Mouse (Mus musculus): ENCODE data around the gene Cwf19l1. TPM values are rescaled to one million over a fixed set of nuclear protein-coding genes. Genes with fewer than 3 reads are reported as not detected.

Gene Cwf19l1
- polyA plus RNA-seq, 1 experiment: 11.8 TPM

DNA sequence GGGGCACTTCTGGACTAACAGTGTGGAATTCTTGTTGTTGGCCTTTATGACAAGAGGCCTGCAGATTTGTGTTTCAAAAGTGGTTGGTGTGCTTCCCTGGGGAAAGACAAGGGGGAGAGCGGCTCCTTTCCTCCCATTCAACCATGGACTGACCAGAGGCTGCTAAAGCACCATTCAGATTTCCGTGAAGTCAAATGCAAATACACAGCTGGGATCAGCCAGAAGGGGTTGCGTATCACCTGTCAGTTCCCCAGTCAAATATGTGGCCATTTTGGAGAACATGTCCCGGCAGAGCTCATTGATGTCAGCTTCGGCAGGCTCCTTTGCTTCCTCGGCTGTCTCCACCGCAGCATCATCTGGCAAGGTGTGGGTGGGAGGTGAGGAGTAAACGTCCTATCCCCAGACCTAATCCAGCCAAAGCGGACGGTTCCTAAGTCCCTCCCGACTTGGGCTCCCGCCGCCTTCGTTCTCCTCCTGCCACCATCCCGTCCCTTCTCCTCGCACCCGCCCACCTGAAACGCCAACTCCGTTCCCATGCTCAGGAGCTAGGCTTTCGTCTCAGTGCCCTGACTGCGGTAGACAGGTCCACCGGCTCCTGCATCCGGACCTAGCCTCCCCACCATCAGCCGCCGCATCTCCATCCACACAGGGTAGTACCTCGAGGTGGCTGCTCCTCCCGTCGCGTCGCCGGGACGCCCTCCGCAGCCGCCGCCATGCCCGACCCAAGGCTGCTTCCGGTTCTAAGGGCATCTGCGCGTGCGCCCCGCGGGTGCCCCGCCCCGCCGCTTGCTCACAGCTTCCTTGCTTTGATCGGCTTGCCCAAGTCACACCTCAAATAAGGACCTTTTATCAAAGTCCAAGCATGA is 10.3 kb upstream of the Cwf19l1 start, which contains the start of gene Bloc1s2:
Gene Bloc1s2, minus strand, starts transcription at position 745 of the 866 bp plus-strand sequence.
- peaks cover 9% of the 10 kb centered on the region for H3K4me1 ChIP-seq (replicated peaks; ENCODE audit: control insufficient read depth, insufficient read depth, low read length)
- no peak within 1 kb of the TSS for H3K27ac ChIP-seq (ENCODE audit: control insufficient read depth, insufficient read depth, low read length)
- H3K27me3 ChIP-seq (ENCODE audit: control insufficient read depth, insufficient read depth, low read length): no peaks in the 10 kb centered on the region
- peak; percentile 91 for DNase-seq
- peaks cover 15% of the 10 kb centered on the region for H3K36me3 ChIP-seq (ENCODE audit: control insufficient read depth, insufficient read depth, low read length)
- H3K4me3 ChIP-seq (ENCODE audit: control insufficient read depth, insufficient read depth, low read length): peak within 1 kb of the TSS; percentile 72
- 0 out of 2 replicates have a peak, but pooled peaks have one; percentile 36 for TF ChIP-seq CTCF (IDR thresholded peaks at IDR 0.05; ENCODE audit: borderline replicate concordance, control insufficient read depth, extremely low read depth, insufficient read depth, low read length, poor library complexity)
- TF ChIP-seq POLR2A (IDR thresholded peaks at IDR 0.05; ENCODE audit: control insufficient read depth, extremely low read depth, insufficient read depth, low read length, poor library complexity): peak; percentile 84
- whole genome bisulfite sequencing: 2% methylated on average over 46 of the region's 46 CpGs

DNA sequence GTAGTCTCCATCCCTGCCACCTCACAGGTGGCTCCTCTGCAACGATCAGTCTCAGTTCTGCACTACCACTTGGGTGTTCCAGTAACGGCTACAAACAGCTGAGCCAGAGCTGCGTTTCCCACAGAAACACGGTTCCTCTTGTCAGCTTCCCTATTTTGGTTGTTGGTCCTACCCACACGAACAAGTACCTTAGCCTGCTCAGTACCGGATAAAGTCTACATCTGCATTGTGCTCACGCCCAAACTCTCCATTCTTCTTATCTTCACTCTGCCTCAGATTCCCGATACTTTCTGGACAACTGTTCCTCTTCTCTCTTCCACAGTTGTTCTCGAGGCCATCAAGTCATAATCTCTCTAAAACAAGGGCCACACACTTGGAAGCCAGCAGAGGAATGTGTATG is 8.7 kb upstream of the Cwf19l1 start:
- no peak overlapping the region for H3K27ac ChIP-seq (ENCODE audit: control insufficient read depth, insufficient read depth, low read length)
- H3K4me1 ChIP-seq (replicated peaks; ENCODE audit: control insufficient read depth, insufficient read depth, low read length): peaks cover 9% of the 10 kb centered on the region
- TF ChIP-seq CTCF (IDR thresholded peaks at IDR 0.05; ENCODE audit: borderline replicate concordance, control insufficient read depth, extremely low read depth, insufficient read depth, low read length, poor library complexity): no peak
- TF ChIP-seq POLR2A (IDR thresholded peaks at IDR 0.05; ENCODE audit: control insufficient read depth, extremely low read depth, insufficient read depth, low read length, poor library complexity): no peak
- 26% methylated on average over 9 of the region's 9 CpGs for WGBS
- DNase-seq: no peak
- H3K36me3 ChIP-seq (ENCODE audit: control insufficient read depth, insufficient read depth, low read length): peaks cover 25% of the 10 kb centered on the region
- no peaks in the 10 kb centered on the region for H3K27me3 ChIP-seq (ENCODE audit: control insufficient read depth, insufficient read depth, low read length)
- no peak overlapping the region for H3K4me3 ChIP-seq (ENCODE audit: control insufficient read depth, insufficient read depth, low read length)

DNA sequence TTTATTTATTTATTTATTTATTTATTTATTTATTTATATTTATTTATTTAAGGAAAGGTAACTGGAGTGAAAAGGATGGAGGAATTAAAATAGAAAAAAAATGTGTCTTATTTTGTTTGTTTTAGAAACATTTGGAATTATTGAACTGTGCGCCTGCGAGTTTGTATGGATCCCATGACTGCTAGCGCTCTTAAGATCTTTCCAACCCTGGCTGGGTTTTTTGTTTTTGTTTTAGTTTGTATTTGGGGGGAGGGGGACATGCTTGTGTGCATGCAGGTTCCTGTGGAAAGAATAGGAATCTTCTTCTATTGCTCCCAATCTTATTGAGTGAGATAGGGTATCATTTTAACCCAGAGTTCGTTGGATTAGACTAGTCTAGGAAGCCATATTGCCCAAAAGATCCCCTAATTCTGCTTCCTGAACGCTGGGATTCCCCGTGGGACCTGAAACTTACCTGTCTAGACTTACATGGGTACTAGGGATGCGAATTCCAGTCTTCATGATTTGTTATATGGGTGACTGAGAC is 347 bp upstream of the Cwf19l1 start:
- Histone ChIP-seq H3K27me3 (ENCODE audit: control insufficient read depth, insufficient read depth, low read length) (no peaks in the 10 kb centered on the region), H3K36me3 (ENCODE audit: control insufficient read depth, insufficient read depth, low read length) (peaks cover 18% of the 10 kb centered on the region), H3K27ac (ENCODE audit: control insufficient read depth, insufficient read depth, low read length) (no peak overlapping the region), H3K4me3 (ENCODE audit: control insufficient read depth, insufficient read depth, low read length) (no peak overlapping the region), H3K4me1 (replicated peaks; ENCODE audit: control insufficient read depth, insufficient read depth, low read length) (no peaks in the 10 kb centered on the region)
- DNase-seq: no peak
- TF ChIP-seq POLR2A (IDR thresholded peaks at IDR 0.05; ENCODE audit: control insufficient read depth, extremely low read depth, insufficient read depth, low read length, poor library complexity) (no peak), CTCF (IDR thresholded peaks at IDR 0.05; ENCODE audit: borderline replicate concordance, control insufficient read depth, extremely low read depth, insufficient read depth, low read length, poor library complexity) (no peak)
- 48% methylated on average over 7 of the region's 7 CpGs for WGBS

DNA sequence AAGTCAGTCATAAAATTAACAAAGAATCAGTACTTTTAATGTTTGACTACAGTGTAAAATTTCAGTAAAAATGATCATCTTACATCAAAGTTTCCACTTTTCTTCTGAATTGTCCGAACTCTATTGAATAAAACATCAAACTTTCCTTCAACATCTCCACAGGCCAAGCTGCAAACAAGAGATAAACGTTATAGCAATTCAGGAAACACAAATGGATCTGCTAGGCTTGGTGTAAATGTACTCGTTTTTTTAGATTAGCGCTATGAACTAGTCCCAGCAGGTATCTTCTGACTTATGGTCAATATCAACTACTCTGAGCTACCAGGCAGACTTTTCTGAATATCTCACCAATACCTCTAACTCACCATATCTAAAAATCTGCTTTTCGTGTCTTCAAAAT is 2.8 kb downstream of the Cwf19l1 start:
- Histone ChIP-seq H3K27ac (ENCODE audit: control insufficient read depth, insufficient read depth, low read length) (no peak overlapping the region), H3K4me3 (ENCODE audit: control insufficient read depth, insufficient read depth, low read length) (no peak overlapping the region), H3K4me1 (replicated peaks; ENCODE audit: control insufficient read depth, insufficient read depth, low read length) (no peaks in the 10 kb centered on the region), H3K27me3 (ENCODE audit: control insufficient read depth, insufficient read depth, low read length) (no peaks in the 10 kb centered on the region), H3K36me3 (ENCODE audit: control insufficient read depth, insufficient read depth, low read length) (peaks cover 36% of the 10 kb centered on the region)
- TF ChIP-seq POLR2A (IDR thresholded peaks at IDR 0.05; ENCODE audit: control insufficient read depth, extremely low read depth, insufficient read depth, low read length, poor library complexity): no peak
- TF ChIP-seq CTCF (IDR thresholded peaks at IDR 0.05; ENCODE audit: borderline replicate concordance, control insufficient read depth, extremely low read depth, insufficient read depth, low read length, poor library complexity): no peak
- DNase-seq: no peak
- WGBS: 94% methylated on average over 5 of the region's 5 CpGs

DNA sequence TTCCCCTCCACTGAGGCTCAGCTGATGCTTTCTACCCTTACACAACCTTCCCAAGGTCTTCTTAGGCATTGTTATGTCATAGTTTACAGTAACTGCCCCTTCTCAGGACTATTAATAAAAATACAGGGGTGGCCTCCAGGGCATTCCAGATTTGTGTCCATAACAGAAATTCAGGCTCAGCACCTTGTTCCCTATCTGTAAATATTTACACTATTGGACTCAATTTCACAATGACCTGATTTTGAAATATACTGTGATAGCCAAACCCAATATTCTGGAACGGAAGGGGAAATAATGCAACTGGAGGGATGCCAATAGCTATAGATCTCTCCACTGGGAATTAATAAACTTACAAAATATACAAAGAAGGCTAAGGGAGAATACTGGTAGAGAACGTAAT is 7.1 kb downstream of the Cwf19l1 start:
- Histone ChIP-seq H3K36me3 (ENCODE audit: control insufficient read depth, insufficient read depth, low read length) (peaks cover 72% of the 10 kb centered on the region), H3K27me3 (ENCODE audit: control insufficient read depth, insufficient read depth, low read length) (no peaks in the 10 kb centered on the region), H3K4me1 (replicated peaks; ENCODE audit: control insufficient read depth, insufficient read depth, low read length) (no peaks in the 10 kb centered on the region), H3K4me3 (ENCODE audit: control insufficient read depth, insufficient read depth, low read length) (no peak overlapping the region), H3K27ac (ENCODE audit: control insufficient read depth, insufficient read depth, low read length) (no peak overlapping the region)
- TF ChIP-seq POLR2A (IDR thresholded peaks at IDR 0.05; ENCODE audit: control insufficient read depth, extremely low read depth, insufficient read depth, low read length, poor library complexity): no peak
- no peak for TF ChIP-seq CTCF (IDR thresholded peaks at IDR 0.05; ENCODE audit: borderline replicate concordance, control insufficient read depth, extremely low read depth, insufficient read depth, low read length, poor library complexity)
- DNase-seq: no peak
- 95% methylated on average over 2 of the region's 2 CpGs for WGBS

DNA sequence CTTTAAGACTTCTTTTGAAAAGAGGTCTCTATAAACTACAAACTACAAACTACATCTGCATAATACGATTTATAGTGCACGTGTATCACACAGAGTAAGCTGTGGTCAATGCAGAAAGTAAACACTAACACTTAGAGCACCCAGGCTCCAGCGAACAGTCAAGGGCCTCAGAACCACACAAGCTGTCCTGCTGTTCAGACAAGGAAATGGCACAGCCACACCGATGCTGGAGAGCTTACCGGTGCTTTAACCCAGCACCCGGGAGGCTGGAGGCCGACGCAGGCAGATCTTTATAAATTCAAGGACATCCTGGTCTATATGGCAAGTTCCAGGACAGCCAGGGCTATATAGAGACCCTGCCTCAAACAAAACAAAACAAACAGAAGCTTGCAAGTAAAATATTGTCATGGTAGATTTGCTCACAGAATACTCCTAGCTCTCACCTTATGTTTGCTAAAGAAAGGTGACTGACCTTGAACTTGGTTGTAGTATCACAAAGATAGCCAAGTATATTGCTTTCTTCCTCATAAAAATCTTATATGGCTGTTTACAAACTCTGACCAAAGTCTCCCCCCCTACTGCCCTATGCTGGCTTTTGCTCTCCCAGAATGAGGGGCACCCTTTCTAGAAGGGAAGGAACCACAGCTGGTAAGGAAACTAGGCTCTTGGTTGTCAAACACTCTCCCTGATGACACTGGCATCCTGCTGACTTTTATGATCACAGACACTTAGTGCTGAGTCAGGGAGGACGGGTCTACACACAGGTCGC is 7.8 kb downstream of the Cwf19l1 start:
- WGBS: 97% methylated on average over 10 of the region's 10 CpGs
- DNase-seq: no peak
- no peak overlapping the region for H3K4me3 ChIP-seq (ENCODE audit: control insufficient read depth, insufficient read depth, low read length)
- H3K36me3 ChIP-seq (ENCODE audit: control insufficient read depth, insufficient read depth, low read length): peaks cover 78% of the 10 kb centered on the region
- TF ChIP-seq POLR2A (IDR thresholded peaks at IDR 0.05; ENCODE audit: control insufficient read depth, extremely low read depth, insufficient read depth, low read length, poor library complexity) (no peak), CTCF (IDR thresholded peaks at IDR 0.05; ENCODE audit: borderline replicate concordance, control insufficient read depth, extremely low read depth, insufficient read depth, low read length, poor library complexity) (no peak)
- no peak overlapping the region for H3K27ac ChIP-seq (ENCODE audit: control insufficient read depth, insufficient read depth, low read length)
- no peaks in the 10 kb centered on the region for H3K4me1 ChIP-seq (replicated peaks; ENCODE audit: control insufficient read depth, insufficient read depth, low read length)
- H3K27me3 ChIP-seq (ENCODE audit: control insufficient read depth, insufficient read depth, low read length): no peaks in the 10 kb centered on the region
